8 mouse cellular contexts compared by ENCODE assay signal in the genomic region with DNA sequence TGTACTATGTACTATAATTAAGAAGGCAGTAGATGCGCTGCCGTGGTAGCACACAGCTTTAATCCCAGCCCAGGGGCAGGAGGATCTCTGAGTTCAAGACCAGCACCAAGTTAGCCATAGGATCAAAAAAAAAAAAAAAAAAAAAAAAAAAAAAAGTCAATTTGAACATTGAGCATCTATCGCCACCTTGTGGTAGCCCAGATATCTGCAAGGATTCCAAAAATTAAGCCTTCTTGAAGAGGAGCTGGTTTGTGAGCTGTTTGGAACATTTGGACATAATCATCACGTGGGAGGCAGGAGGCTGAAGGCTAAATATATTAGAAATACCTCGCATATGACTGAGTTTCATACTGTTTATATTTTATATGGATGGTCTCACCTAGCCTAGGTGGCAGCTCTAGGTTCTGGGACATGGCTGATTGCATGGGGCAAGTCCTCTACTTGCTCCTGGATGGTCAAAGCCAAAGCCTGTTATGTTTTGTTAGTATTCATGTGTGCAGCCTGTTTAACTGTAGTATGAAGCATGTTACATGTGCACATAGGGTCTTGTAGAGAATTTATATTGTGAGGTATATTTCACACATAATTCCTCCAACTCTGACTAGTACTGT. TPM values are rescaled to one million over a fixed set of nuclear protein-coding genes. Genes with fewer than 3 reads are reported as not detected.
A peak's percentile ranks its signal among the peaks of the same experiment; 100 is the strongest.
DNase-seq lines count a peak whose midpoint lies in the region; ATAC-seq and TF ChIP-seq lines count a peak whose summit lies in the region.

No protein-coding gene starts in this region.

- H3K36me3 ChIP-seq in forebrain, embryonic 10.5 days (replicated peaks), result peaks cover 10% of the 10 kb centered on the region; the same call in 1 of the 2 replicates
- no peaks in the 10 kb centered on the region for H3K36me3 ChIP-seq in forebrain, embryonic 12.5 days (replicated peaks)
- no peaks in the 10 kb centered on the region for H3K36me3 ChIP-seq in lung, postnatal 0 days (ENCODE audit: insufficient read depth, low read length)
- H3K36me3 ChIP-seq in small intestine, adult 2 months (ENCODE audit: control insufficient read depth, insufficient read depth, low read length), result no peaks in the 10 kb centered on the region; the same call in 1 of the 2 replicates

- TF ChIP-seq POLR2A in small intestine, adult 2 months (IDR thresholded peaks at IDR 0.05; ENCODE audit: low read depth, low read length), result no peak

- TF ChIP-seq EP300 in lung, postnatal 0 days (IDR thresholded peaks at IDR 0.05), result no peak

- H3K9me3 ChIP-seq in forebrain, embryonic 10.5 days, result no peaks in the 10 kb centered on the region
- no peaks in the 10 kb centered on the region for H3K9me3 ChIP-seq in forebrain, embryonic 12.5 days
- no peaks in the 10 kb centered on the region for H3K9me3 ChIP-seq in lung, postnatal 0 days (ENCODE audit: low read length)

- no peak for ATAC-seq in forebrain, embryonic 12.5 days (ENCODE audit: low FRiP score)
- no peak for ATAC-seq in lung, postnatal 0 days

- peak; percentile 76 for TF ChIP-seq CTCF in lung, postnatal 0 days (IDR thresholded peaks at IDR 0.05)
- peak; percentile 40; the same call in 1 of the 2 replicates for TF ChIP-seq CTCF in small intestine, adult 2 months (IDR thresholded peaks at IDR 0.05; ENCODE audit: extremely low read depth, insufficient read length, insufficient replicate concordance, low read depth, low read length)

- H3K4me3 ChIP-seq in forebrain, embryonic 10.5 days, result no peak overlapping the region
- no peak overlapping the region for H3K4me3 ChIP-seq in forebrain, embryonic 12.5 days (replicated peaks)
- no peak overlapping the region for H3K4me3 ChIP-seq in lung, postnatal 0 days (ENCODE audit: low read depth, low read length)
- H3K4me3 ChIP-seq in small intestine, adult 2 months (ENCODE audit: low read depth, low read length), result no peak overlapping the region

- WGBS in forebrain, embryonic 10.5 days, result 7% methylated on average over 5 of the region's 5 CpGs
- WGBS in forebrain, embryonic 12.5 days, result 6% methylated on average over 5 of the region's 5 CpGs
- WGBS in lung, postnatal 0 days, result 3% methylated on average over 5 of the region's 5 CpGs
- 3% methylated on average over 5 of the region's 5 CpGs for WGBS in small intestine, adult 2 months

- H3K4me2 ChIP-seq in forebrain, embryonic 12.5 days, result no peak overlapping the region
- H3K4me2 ChIP-seq in lung, postnatal 0 days (replicated peaks; ENCODE audit: low read depth, low read length), result no peak overlapping the region

- H3K27ac ChIP-seq in forebrain, embryonic 10.5 days, result no peak overlapping the region
- H3K27ac ChIP-seq in forebrain, embryonic 12.5 days, result no peak overlapping the region
- no peak overlapping the region for H3K27ac ChIP-seq in lung, postnatal 0 days (ENCODE audit: low read length)
- H3K27ac ChIP-seq in small intestine, adult 2 months (ENCODE audit: insufficient read depth, low read depth, low read length), result no peak overlapping the region

- H3K27me3 ChIP-seq in forebrain, embryonic 10.5 days (ENCODE audit: poor library complexity, severe bottlenecking), result no peaks in the 10 kb centered on the region
- H3K27me3 ChIP-seq in forebrain, embryonic 12.5 days, result no peaks in the 10 kb centered on the region
- no peaks in the 10 kb centered on the region for H3K27me3 ChIP-seq in lung, postnatal 0 days (replicated peaks; ENCODE audit: insufficient read depth, low read length)
- H3K27me3 ChIP-seq in small intestine, adult 2 months (ENCODE audit: control insufficient read depth, insufficient read depth, low read length), result no peaks in the 10 kb centered on the region

- DNase-seq in forebrain, embryonic 10.5 days (ENCODE audit: extremely low spot score, low spot score), result peak; percentile 31
- DNase-seq in urinary bladder, postnatal 36 days (ENCODE audit: low spot score in 2 of 2), result peak; percentile 17 to 29
- DNase-seq in urinary bladder, adult 2 months (ENCODE audit: low spot score), result no peak
- DNase-seq in embryo, embryonic 11 days, result peak; percentile 74
- DNase-seq in kidney, postnatal 14 days, result peak; percentile 78
- DNase-seq in lung, postnatal 0 days (ENCODE audit: low spot score), result peak; percentile 84

- no peak overlapping the region for H3K9ac ChIP-seq in forebrain, embryonic 12.5 days
- H3K9ac ChIP-seq in lung, postnatal 0 days (replicated peaks; ENCODE audit: low read depth), result no peak overlapping the region

- H3K4me1 ChIP-seq in forebrain, embryonic 10.5 days, result 0 out of 2 replicates have a peak, but pooled peaks cover 2% of the 10 kb centered on the region
- no peaks in the 10 kb centered on the region for H3K4me1 ChIP-seq in forebrain, embryonic 12.5 days
- no peaks in the 10 kb centered on the region for H3K4me1 ChIP-seq in lung, postnatal 0 days (ENCODE audit: insufficient read depth, low read depth, low read length)
- H3K4me1 ChIP-seq in small intestine, adult 2 months (ENCODE audit: control insufficient read depth, insufficient read depth, insufficient read length, low read length), result no peaks in the 10 kb centered on the region

RNA-seq across cellular contexts. Expression of gene Eaf1, which starts 21.6 kb away (rescaled TPM):
- polyA plus RNA-seq in forebrain, embryonic 10.5 days (2016; fragmentation: Nextera tagmentation; extraction: Ambion mirVana), result 28.4 and 29.1 TPM in 2 replicates
- polyA plus RNA-seq in forebrain, embryonic 12.5 days (2016; fragmentation: Nextera tagmentation; extraction: Ambion mirVana), result 21.6 and 22.8 TPM in 2 replicates
- polyA plus RNA-seq in urinary bladder, adult 2 months (2012; rRNA removed), result 19.7 and 21.5 TPM in 2 replicates
- polyA plus RNA-seq in lung, postnatal 0 days (2015; fragmentation: Nextera tagmentation; extraction: Ambion mirVana), result 10.0 and 11.3 TPM in 2 replicates
- polyA plus RNA-seq in small intestine, adult 2 months (2012; rRNA removed), result 14.5 and 24.0 TPM in 2 replicates

RNA-seq across cellular contexts. Expression of gene Mettl6, which starts 22.3 kb away (rescaled TPM):
- polyA plus RNA-seq in forebrain, embryonic 10.5 days (2016; fragmentation: Nextera tagmentation; extraction: Ambion mirVana), result 79.1 and 79.9 TPM in 2 replicates
- polyA plus RNA-seq in forebrain, embryonic 12.5 days (2016; fragmentation: Nextera tagmentation; extraction: Ambion mirVana), result 73.5 and 78.9 TPM in 2 replicates
- polyA plus RNA-seq in urinary bladder, adult 2 months (2012; rRNA removed), result 15.0 and 16.8 TPM in 2 replicates
- polyA plus RNA-seq in lung, postnatal 0 days (2015; fragmentation: Nextera tagmentation; extraction: Ambion mirVana), result 40.9 and 49.1 TPM in 2 replicates
- polyA plus RNA-seq in small intestine, adult 2 months (2012; rRNA removed), result 2.2 and 3.3 TPM in 2 replicates

RNA-seq across cellular contexts. Expression of gene Sh3bp5, which starts 36.7 kb away (rescaled TPM):
- 17.6 and 18.3 TPM in 2 replicates for polyA plus RNA-seq in forebrain, embryonic 10.5 days (2016; fragmentation: Nextera tagmentation; extraction: Ambion mirVana)
- polyA plus RNA-seq in forebrain, embryonic 12.5 days (2016; fragmentation: Nextera tagmentation; extraction: Ambion mirVana), result 37.7 and 39.1 TPM in 2 replicates
- polyA plus RNA-seq in urinary bladder, adult 2 months (2012; rRNA removed), result 36.1 and 37.0 TPM in 2 replicates
- polyA plus RNA-seq in lung, postnatal 0 days (2015; fragmentation: Nextera tagmentation; extraction: Ambion mirVana), result 37.9 and 38.4 TPM in 2 replicates
- 3.0 and 6.9 TPM in 2 replicates for polyA plus RNA-seq in small intestine, adult 2 months (2012; rRNA removed)
